Mouse (Mus musculus) hindbrain, embryonic 14.5 days (tissue): Measurements from ENCODE around the gene Asb6. TPM values are rescaled to one million over a fixed set of nuclear protein-coding genes. Genes with fewer than 3 reads are reported as not detected.

ENCODE experiments used
- ATAC-seq: fragments of 200-750 bp; cut with Nextera tagmentation; 2 replicates; pipeline ENCODE4 v1.8.0; 2017; ENCODE audit warnings: moderate number of reproducible peaks, mild to moderate bottlenecking, moderate TSS enrichment, moderate library complexity; ENCODE audit not compliant: low FRiP score
- DNase-seq: peaks from one replicate; pipeline ENCODE4 v3.0.0-alpha.2; 2015; ENCODE audit warnings: low spot score
- H3K27ac ChIP-seq: fragments of 300-500 bp; sonication (generic); 2 replicates; pipeline ENCODE4 v1.5.1; 2014; ENCODE audit warnings: mild to moderate bottlenecking, moderate library complexity
- H3K27me3 ChIP-seq: fragments of 300-500 bp; sonication (generic); 2 replicates; pipeline ENCODE4 v1.6.1; 2014; ENCODE audit warnings: mild to moderate bottlenecking, low read length, mixed read lengths; ENCODE audit not compliant: control insufficient read depth, insufficient read depth
- H3K36me3 ChIP-seq: fragments of 300-500 bp; sonication (generic); replicated peaks from 2 replicates; pipeline ENCODE4 v1.6.1; 2014; ENCODE audit not compliant: control insufficient read depth, insufficient read depth
- H3K4me1 ChIP-seq: fragments of 300-500 bp; sonication (generic); replicated peaks from 2 replicates; pipeline ENCODE4 v1.6.1; 2014; ENCODE audit warnings: antibody characterized with exemption, low read length, mixed read lengths; ENCODE audit not compliant: control insufficient read depth, insufficient read depth
- H3K4me2 ChIP-seq: fragments of 300-500 bp; sonication (generic); replicated peaks from 2 replicates; pipeline ENCODE4 v1.6.1; 2014; ENCODE audit warnings: mild to moderate bottlenecking, moderate library complexity
- H3K4me3 ChIP-seq: fragments of 300-500 bp; sonication (generic); replicated peaks from 2 replicates; pipeline ENCODE4 v1.5.1; 2014; ENCODE audit warnings: mild to moderate bottlenecking, low read length
- H3K9ac ChIP-seq: fragments of 300-500 bp; sonication (generic); 2 replicates; pipeline ENCODE4 v1.6.1; 2014
- H3K9me3 ChIP-seq: fragments of 300-500 bp; sonication (generic); 2 replicates; pipeline ENCODE4 v1.6.1; 2016; ENCODE audit warnings: low read length; ENCODE audit not compliant: control insufficient read depth
- WGBS: fragments of 180-500 bp; shearing (Covaris S2); extraction: QIAGEN DNeasy Blood & Tissue Kit; methylation state at CpG from one replicate; pipeline ENCODE4 v1.1.7; 2014; 5-methylcytosine and 5-hydroxymethylcytosine counted together
- polyA plus RNA-seq: library from polyadenylated mRNA; unstranded; fragments of >200 nt; fragmentation: Nextera tagmentation; extraction: Ambion mirVana; gene quantifications from 2 replicates; pipeline ENCODE4 v1.2.1, GENCODE M21; 2014

The Asb6 gene
- polyA plus RNA-seq, 1 experiment from 2014 or later = 37.6 TPM

- no peak overlapping the region for H3K9ac ChIP-seq
- no peak overlapping the region for H3K4me3 ChIP-seq
- no peak overlapping the region for H3K27ac ChIP-seq
- H3K27me3 ChIP-seq = no peaks in the 10 kb centered on the region
- no peaks in the 10 kb centered on the region for H3K9me3 ChIP-seq
- DNase-seq = no peak
- no peak for ATAC-seq
- peaks cover 6% of the 10 kb centered on the region for H3K4me1 ChIP-seq
- 76% methylated on average over 3 of the region's 3 CpGs for WGBS
- no peak overlapping the region for H3K4me2 ChIP-seq
- no peaks in the 10 kb centered on the region for H3K36me3 ChIP-seq
Observed at GRCm38 (mm10) chr2:30777266-30777665, 52.9 kb downstream of the Asb6 start.

- no peaks in the 10 kb centered on the region for H3K27me3 ChIP-seq
- H3K4me2 ChIP-seq = no peak overlapping the region
- no peak overlapping the region for H3K27ac ChIP-seq
- H3K9ac ChIP-seq = no peak overlapping the region
- ATAC-seq = no peak
- no peak overlapping the region for H3K4me3 ChIP-seq
- no peaks in the 10 kb centered on the region for H3K36me3 ChIP-seq
- no peak for DNase-seq
- peaks cover 17% of the 10 kb centered on the region for H3K4me1 ChIP-seq
- H3K9me3 ChIP-seq = no peaks in the 10 kb centered on the region
- WGBS = 56% methylated on average over 3 of the region's 3 CpGs
Observed at GRCm38 (mm10) chr2:30775955-30776354, 54.2 kb downstream of the Asb6 start.

- DNase-seq (no peak), ATAC-seq (no peak)
- 81% methylated on average over 8 of the region's 8 CpGs for WGBS
Observed at GRCm38 (mm10) chr2:30773313-30774005, 56.7 kb downstream of the Asb6 start.

More at GRCm38 (mm10) chr2:30773313-30774005, 56.7 kb downstream of the Asb6 start:
- no peak overlapping the region for H3K9ac ChIP-seq
- no peaks in the 10 kb centered on the region for H3K36me3 ChIP-seq
- H3K4me3 ChIP-seq = no peak overlapping the region
- H3K27me3 ChIP-seq = no peaks in the 10 kb centered on the region
- no peak overlapping the region for H3K4me2 ChIP-seq
- H3K27ac ChIP-seq = peak overlapping the region; percentile 85
- H3K4me1 ChIP-seq = peaks cover 17% of the 10 kb centered on the region
- H3K9me3 ChIP-seq = no peaks in the 10 kb centered on the region

Other genes with a start within 250 kb of the Asb6 start
- gene Cstad, start 235.3 kb downstream of the Asb6 start, polyA plus RNA-seq = 1.6 TPM in 1 of 2 replicates, not detected in the other
- 0.87 and 2.1 TPM in 2 replicates for gene 1700001O22Rik, start 26.7 kb downstream of the Asb6 start, polyA plus RNA-seq
- 102 and 103 TPM in 2 replicates for gene Ntmt1, start 22.5 kb downstream of the Asb6 start, polyA plus RNA-seq
- gene Prrx2, start 4.6 kb upstream of the Asb6 start, polyA plus RNA-seq = 3.7 and 3.9 TPM in 2 replicates
- gene Ptges, start 99.5 kb upstream of the Asb6 start, polyA plus RNA-seq = 3.7 and 4.1 TPM in 2 replicates
- 19.4 and 20.6 TPM in 2 replicates for gene Tor1b, start 122.6 kb upstream of the Asb6 start, polyA plus RNA-seq
- 81.2 and 82.0 TPM in 2 replicates for gene Tor1a, start 137.6 kb upstream of the Asb6 start, polyA plus RNA-seq
- 72.5 and 73.7 TPM in 2 replicates for gene BC005624, start 151.9 kb upstream of the Asb6 start, polyA plus RNA-seq
- gene Usp20, start 151.9 kb upstream of the Asb6 start, polyA plus RNA-seq = 33.4 and 34.2 TPM in 2 replicates